Mouse (Mus musculus) bone marrow, adult 2 months (tissue): ENCODE measurements around the gene Izumo3.

Experiments used
- CTCF ChIP-seq: fragments of 200-500 bp; IDR thresholded peaks from 2 replicates; pipeline ENCODE4 v1.5.1; 2011; ENCODE audit warnings: low read length, control low read depth; ENCODE audit not compliant: control insufficient read depth, insufficient read depth
- POLR2A ChIP-seq: fragments of 200-500 bp; IDR thresholded peaks from 2 replicates; pipeline ENCODE4 v1.6.1; 2011; ENCODE audit warnings: low read depth, mild to moderate bottlenecking, control low read depth, low read length, borderline replicate concordance; ENCODE audit not compliant: control insufficient read depth

- TF ChIP-seq CTCF (no peak), POLR2A (no peak)
These were observed 35.5 kb downstream of the Izumo3 start for GRCm38 (mm10) chr4:92111390-92111988.
